Mouse (Mus musculus) liver, embryonic 14.5 days (tissue): ENCODE results near the gene Afg3l1.
"Not testable (repeated sequence)": the region's sequence is repeated elsewhere in the genome, so short reads cannot be mapped to it uniquely, and the experiment has no call there.

Experiments used
- CTCF ChIP-seq: IDR thresholded peaks from 2 replicates; pipeline ENCODE4 v1.5.1; 2016; ENCODE audit warnings: antibody characterized with exemption, low read depth, control low read depth
- EP300 ChIP-seq: IDR thresholded peaks from 2 replicates; pipeline ENCODE4 v1.6.1; 2016; ENCODE audit warnings: antibody characterized with exemption, low read depth

DNA sequence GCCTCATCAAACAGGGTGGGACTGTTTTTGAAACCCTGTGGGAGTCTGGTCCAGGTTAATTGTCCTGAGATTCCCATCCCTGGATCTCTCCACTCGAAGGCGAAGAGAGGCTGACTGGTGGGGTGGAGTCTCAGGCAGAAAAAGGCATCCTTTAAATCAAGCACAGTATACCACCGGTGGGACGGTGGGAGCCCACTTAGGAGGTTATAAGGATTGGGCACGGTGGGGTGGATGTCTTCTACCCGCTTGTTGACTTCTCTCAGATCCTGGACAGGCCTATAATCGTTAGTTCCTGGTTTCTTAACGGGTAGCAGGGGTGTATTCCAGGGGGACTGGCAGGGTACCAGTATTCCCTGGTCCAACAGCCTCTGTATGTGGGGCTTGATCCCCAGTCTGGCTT lies 46.8 kb upstream of the Afg3l1 start:
- not testable (repeated sequence) for TF ChIP-seq CTCF, EP300
